Mouse (Mus musculus): ENCODE results near the gene Mrtfb.

DNA sequence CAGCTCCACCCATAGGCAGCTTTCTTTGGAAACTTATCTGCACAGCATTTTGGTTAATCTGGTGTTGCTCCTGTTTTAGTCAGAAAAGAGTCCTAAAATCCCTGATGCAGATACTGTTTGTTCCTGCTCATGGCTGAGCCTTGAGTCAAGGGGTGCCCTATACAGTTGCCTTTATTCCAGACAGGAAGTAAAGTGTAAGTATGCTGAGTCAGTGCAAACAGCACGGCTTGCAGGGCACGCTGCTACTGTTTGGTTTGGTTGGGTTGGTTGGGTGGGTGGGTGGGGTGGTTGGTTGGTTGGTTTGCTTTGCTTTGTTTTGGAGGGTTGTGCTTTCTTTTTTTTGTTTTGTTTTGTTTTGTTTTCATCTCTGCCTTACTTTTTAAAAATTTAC lies 111.2 kb downstream of the Mrtfb start:
- TF ChIP-seq CTCF (IDR thresholded peaks at IDR 0.05; ENCODE audit: low read depth) (no peak), EP300 (IDR thresholded peaks at IDR 0.05; ENCODE audit: low read depth) (no peak)
